Mouse (Mus musculus): ENCODE data around the gene D3Ertd254e.
"Not testable (repeated sequence)": the region's sequence is repeated elsewhere in the genome, so short reads cannot be mapped to it uniquely, and the experiment has no call there.

The D3Ertd254e gene

DNA sequence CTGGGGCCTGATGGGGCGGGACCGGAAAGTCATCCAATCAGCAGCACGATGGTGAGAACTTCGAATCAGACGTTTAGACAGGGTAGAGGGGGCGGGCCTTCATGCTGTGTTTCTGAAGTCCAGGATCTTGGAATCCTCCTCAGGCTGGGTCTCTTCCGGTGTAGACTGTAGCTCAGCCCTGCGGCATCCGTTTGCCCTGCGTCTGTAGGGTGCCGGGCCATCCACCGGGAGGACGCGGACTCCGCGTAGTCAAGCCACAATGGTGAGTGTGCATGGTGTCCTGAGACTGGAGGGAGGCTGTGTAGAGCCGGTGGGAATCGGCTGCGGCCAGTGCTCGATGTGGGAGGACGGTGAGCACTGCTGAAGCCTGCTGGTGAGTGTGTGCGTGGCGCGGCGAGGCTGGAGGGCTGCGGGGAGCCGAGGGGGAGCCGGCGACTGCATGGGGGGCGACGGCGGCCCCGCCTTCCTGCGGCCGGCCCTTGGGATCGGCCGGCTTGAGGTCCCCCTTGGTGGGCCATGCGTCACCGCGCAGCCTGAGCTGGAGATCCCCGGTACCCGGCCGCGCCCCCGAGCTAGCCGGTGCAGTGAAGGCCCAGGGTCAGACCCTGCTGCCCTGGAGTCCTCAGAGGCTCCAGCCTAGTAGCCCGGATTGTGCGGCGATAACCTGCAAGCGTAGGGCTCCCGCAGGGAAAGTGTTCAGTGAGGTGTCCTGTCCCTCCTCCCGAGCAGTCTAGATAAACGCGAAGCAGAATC is at the start of gene D3Ertd254e:
Gene D3Ertd254e (plus strand): TSS at position 84 of the 753 bp plus-strand sequence.
- DNase-seq (ENCODE audit: low spot score): peak; percentile 90

DNA sequence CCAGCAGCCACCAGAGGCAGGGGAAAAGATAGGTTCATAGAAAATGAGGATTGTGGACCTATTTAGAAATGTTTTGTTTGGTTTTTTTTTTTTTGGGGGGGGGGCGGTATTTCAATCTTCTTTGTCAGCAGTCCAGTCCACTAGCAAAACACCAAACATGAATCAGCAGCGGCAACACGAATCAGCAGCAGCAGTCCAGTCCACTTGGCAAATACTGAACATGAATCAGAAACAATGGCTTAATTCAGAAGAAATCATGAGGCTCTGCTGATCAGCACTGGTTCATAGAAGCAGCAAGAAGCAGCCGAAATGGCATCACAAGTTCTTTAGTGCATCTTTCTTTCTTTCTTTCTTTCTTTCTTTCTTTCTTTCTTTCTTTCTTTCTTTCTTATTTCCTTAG is 34.7 kb upstream of the D3Ertd254e start:
- DNase-seq (ENCODE audit: low spot score): no peak

DNA sequence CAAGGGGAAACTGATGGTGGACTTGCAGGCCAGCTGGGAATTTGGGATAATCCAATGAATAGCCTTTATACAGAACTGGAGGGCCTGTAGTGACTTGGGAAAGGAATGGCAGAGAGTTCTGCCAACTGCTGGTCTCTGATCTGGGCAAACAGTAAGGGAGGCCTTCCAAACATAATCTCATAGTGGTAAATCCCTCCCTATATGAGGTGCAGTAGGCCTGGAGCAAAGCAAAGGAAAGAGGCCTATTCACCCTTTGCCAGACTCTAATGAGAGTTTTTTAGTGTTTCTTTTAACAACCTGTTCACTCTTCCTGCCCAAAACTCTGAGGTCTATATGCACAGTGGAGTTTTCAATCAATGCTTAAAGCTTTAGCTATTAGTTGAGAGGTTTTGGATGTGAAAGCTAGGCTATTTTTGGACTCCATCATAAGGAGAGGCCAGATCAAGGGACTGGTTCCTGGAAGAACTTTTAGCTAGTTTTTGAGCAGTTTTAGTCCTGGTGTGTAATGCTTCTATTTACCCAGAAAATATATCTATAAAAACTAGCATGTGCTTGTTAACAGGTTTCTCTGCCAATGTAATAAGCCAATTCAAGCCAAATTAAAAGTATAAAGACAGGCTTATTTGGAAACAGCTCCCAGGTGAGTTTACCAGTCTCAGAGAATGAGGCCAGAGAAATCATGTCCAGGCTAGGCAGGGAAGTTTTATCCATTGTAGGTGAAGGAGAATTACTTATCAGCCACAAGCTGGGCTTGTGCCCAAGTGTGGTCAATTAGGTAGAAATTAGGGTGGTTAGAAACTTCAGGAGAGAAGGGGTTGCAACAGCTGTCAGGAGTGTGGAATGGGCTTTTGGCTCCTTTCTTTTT is 30.9 kb upstream of the D3Ertd254e start:
- no peak for DNase-seq (ENCODE audit: low spot score)

DNA sequence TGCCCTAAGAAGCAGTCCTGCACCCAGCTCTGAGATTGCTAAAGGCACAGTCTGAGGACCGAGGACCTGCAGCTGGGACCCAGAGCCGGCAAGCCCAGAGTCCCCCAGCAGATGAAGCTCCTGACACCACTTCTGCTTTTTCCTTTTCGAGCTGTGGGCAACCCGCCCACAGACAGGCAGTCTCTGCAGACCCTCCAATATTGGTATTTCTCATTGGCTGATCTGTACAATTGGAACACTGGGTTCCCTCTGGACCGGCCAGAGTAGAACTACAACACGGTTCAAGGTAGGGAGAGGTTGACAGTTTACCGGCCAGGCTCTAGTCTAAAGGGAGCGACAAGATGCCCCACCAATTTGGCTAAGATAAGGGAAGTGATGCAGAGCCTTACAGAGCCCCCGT is 24.6 kb upstream of the D3Ertd254e start:
- DNase-seq (ENCODE audit: low spot score): not testable (repeated sequence)

DNA sequence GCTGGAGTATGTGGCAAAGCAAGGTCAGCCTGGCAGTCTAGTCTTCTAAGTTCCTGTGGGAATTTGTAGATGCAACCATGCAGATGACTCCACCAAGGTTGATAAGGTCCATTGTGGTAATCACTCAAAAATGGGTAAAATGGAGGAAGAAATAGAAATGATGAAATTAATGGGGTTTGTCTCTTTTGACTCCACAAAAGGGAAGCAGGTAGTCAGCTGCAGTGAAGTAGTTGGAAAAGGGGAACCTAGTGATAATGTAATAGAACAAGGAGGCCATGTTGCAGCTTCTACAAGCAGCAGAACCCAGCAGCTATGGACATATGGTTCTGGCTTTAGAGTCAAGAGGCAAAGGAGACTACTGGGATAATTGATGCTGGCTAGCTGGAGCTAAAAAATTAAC is 14.7 kb upstream of the D3Ertd254e start:
- DNase-seq (ENCODE audit: low spot score): no peak

DNA sequence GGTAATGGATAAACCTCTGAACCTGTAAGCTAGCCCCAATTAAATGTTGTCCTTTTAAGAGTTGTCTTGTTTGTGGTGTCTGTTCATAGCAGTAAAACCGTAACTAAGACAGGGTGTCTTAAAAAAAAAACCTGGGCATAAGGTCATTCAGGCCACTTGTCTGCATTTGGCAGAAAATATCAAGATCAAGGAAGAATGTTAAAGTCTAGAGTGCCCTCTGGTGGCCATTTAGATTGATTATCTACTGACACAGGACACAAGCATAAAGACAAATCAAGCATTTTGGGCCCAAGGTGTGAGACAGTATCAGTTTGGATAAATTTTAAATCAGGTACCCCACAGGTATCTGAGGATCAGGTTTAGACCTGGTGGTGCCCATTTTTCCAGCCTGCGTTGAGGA is 13.3 kb upstream of the D3Ertd254e start:
- DNase-seq (ENCODE audit: low spot score): no peak

DNA sequence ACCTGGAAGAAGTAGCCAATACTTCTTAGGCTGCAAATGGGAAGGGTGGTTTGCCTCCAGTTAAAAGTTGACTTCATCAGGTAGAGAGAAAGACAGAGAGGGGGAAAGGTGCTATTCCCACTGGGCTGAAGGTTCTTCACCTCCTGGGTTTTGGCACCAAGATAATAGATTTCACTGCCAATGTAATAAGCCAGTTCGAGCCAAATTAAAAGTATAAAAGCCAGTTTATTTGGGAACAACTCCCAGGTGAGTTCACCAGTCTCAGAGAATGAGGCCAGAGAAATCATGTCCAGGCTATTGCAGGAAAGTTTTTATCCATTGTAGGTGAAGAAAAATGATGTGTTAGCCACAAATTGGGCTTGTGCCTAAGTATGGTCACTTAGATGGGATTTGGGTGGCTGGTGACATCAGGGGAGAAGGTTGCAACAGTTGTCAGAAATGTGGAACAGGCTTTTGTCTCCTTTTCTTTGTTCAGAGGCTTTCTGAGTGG is 12.6 kb upstream of the D3Ertd254e start:
- no peak for DNase-seq (ENCODE audit: low spot score)

DNA sequence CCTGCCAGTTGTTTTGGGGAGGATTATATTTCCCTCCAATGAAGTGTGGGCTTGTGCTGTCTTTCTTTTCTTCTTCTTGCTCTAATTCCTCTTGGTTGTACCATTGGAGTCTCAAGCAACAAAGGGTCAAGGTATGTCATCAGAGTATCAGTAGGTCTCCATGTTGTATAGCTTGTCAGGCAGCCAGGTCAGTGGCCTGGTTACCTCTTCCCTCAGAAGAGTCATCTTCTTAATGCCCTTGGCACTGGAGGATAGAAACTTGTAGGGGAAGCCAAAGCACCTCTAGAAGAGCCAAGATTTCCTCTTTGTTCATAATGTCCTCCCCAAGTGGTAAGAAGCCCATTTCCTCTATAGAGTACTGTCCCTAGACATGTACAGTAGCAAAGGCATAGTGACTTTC is 11.8 kb upstream of the D3Ertd254e start:
- DNase-seq (ENCODE audit: low spot score): no peak

DNA sequence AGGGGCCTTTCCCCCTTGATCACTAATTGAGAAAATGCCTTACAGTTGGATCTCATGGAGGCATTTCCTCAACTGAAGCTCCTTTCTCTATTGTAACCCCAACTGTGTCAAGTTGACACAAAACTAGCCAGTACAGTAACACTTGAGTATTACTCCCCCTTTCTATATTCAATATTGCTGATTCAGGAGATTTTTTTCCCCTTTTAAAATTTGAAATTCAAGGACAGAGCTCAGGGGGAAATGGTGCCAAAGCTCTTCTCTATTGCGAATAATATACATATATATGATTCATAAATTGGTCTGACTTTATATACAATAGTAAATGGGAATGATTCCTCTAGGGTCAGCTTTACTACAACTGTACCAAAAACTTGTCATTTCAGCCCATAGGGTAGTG is 282 bp upstream of the D3Ertd254e start:
- DNase-seq (ENCODE audit: low spot score): no peak

DNA sequence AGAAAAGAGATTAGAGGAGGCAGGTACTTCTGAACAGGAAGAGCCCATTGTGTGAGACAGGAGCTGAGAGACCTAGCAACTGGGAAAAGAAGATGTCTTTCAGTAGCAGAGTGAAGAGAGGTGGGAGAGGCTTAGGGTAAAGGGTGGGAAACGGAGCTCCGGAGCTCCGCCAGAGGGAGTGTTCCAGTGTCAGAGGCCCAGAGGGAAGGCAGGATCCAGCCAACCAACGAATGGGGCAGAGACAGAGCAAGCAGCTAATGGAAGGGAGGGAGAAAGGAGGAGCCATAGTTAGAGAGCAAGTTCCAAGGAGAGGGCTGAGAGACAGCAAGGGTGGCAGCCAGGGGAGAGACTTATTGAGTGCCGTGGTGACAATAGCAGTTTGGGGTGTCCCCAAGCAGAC is 4.5 kb downstream of the D3Ertd254e start:
- no peak for DNase-seq (ENCODE audit: low spot score)

DNA sequence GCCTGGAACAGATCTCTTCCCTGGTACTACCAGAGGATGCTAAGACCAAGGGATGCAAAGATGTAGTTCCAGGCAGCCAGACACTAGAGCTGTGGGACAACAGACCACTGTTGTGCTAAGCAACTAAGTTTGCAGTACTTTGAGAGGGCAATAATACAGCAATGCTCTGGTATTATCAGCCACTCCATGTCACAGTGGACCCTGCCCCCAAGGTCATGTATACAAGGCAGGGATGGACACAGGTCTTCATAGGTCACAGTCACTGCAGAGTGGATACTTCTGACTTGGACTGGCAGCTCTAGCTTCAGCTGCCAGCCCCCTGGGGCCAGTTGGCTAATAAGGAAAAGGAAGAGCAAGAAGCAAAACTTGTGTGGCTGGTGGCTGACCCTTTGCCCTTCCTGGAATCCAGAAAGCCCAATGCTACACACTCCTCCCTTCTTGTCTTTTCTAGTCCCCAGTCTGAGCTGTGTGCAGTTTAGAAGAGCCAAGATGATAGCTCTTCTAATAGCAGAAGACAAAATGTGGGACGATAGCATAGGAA is 19.9 kb downstream of the D3Ertd254e start:
- DNase-seq (ENCODE audit: low spot score): no peak

DNA sequence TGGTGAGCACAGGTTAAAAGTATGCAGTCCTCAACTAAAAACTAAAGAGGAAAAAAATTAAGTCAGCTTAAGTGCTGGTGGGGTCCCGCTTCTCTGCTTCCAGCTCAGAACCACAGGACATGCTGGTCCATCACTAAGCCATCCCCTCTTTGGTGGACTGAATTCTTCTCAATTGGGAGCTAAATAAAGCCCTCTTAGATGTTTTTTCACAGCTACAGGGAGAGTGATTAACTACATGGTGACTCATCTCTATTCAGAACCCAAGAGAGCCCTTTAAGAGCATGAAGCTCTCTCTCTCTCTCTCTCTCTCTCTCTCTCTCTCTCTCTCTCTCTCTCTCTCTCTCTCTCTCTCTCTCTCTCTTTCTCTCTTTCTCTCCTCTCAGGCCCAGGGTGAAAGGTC is 20.5 kb downstream of the D3Ertd254e start:
- DNase-seq (ENCODE audit: low spot score): no peak

DNA sequence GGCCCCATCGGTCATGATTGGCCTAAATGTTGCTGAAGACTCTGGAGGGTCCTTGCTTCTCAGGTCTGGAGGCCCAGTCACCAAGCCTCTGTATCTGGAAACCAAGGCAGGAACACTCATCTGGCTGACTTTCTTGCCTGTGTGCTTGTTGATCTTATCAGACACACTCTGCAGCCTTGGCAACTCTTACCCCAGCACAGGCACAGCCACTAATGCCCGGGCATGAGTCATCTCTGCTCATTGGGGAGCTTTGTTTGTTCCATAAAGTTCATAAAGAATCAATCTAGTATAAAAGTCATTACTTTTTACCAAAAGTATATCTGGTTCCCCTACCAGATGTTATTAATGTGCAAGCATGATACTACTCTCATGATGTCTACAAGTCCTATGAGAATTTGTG is 22.9 kb downstream of the D3Ertd254e start:
- DNase-seq (ENCODE audit: low spot score): no peak

DNA sequence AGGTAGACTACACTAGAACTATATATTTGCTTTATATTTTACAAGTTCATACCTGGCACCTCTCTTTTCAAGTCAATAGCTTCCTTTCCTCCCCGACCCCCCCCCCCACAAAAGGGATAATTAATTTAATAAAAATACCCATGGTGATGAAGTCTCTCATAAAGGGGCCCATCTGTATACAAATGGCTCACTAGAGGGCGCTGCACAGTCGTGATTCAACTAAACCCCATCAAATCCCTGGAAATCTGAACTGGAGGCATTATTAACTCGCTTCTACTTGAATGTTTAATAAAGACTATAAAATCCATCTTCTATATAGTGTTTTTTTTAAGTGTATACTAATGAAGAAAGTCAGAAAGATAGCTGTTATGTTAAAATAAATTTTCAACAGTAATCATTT is 30.7 kb downstream of the D3Ertd254e start:
- no peak for DNase-seq (ENCODE audit: low spot score)

DNA sequence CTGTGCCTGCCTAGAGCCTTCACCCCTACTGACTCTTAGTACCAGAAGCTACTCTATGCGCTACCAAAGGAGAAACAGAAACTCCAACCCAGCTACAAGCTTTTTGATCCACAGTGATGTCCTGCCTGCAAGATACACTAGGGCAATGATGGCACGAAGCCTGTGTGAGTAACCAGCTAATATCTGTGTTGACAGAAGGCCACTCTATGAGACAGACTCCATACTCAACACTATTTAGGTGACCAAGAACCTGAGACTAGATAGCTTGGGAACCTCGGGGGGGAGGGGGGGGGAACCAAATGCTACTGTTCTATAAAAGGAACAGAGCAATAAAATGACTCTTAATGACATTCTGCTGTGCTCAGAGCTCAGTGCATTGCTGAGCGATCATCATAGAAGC is 35.7 kb downstream of the D3Ertd254e start:
- DNase-seq (ENCODE audit: low spot score): no peak

DNA sequence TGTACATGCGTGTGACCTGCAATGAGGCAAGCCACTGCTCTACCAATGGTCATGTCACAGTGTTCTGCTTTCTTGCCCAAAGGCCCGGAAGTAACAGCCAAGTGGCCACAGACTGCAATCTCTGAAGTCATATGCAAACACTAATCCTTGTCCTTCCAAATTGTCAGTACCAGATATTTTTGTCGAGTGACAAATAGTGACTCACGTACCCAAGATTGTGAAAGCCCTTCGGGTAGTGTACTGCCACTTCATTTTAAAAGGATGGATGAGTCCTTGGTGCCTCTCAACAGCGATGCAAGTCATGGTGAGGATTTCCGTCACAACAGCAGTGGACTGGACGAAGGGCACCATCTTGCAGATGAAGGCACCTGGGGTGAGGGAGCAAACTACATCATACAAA is 38.4 kb downstream of the D3Ertd254e start:
- no peak for DNase-seq (ENCODE audit: low spot score)

DNA sequence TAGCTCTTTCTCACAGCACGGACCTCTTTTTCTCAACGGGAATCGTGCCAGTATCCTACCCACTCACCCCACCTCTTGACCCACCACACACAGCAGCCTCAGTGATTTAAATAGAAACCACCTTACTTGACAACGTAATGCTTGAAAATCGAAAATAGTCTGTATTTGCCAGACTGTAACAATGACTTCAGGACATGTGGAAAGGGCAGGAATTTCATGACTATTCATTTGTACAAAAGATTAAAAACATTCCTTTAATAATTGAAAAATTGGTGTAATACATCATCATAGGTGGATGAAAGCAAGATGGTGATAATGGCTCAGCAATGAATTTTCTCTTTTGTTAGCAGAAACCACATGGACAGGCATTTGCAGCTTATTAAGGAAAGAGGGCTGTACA is 50.3 kb downstream of the D3Ertd254e start:
- DNase-seq (ENCODE audit: low spot score): no peak

DNA sequence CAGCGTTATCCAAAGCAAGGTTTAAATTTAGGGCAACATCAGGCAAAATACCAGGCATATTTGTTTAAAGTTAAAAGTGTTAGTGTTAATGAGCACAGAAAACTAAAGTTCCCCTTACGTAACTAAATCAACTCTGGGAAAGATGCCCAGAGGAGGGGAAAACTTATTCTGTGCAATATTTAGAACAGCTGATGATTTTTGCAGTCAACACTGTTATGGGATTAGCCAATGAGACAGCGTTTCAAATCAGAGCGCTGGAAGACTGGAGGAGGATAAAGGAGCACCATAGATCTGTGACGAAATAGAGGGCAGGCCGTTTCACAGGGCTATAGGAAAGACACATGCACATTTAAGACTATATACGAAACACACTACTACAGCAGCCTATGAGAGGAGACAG is 52.1 kb downstream of the D3Ertd254e start:
- DNase-seq (ENCODE audit: low spot score): no peak

DNA sequence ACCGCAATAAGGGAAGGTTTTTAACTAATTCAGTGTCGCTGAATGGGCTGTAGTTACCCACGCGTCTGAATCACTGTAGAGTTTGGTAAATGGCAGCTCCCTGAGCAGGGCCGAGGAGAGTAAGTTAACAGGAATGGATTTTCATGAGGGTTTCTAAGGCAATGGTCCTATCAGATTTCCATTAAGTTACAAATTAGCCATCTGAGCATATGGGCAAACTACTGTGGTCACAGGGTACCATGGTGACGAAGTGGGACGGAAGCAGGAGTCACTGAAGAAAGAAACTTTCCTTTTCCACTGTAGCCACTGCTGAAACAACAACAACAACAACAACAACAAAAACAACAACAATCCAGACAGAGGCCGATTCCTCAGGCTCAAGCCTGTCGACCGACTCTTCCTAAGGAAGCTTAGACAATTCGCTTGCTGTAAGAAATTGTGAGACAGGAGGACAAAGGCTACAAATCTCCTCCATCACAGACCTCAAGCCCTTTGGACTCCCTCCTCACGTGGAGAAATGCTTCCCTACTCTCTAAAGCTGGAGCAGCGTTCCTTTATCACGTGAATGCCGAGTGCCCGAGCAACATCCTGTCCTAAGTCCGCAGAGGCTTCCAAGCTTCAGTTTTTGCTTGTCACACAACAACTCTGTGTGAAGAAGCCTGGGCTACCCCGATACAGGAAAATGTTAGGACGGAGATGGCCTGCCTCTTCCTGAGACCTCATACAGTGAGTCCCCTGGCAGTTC is 56.9 kb downstream of the D3Ertd254e start:
- DNase-seq (ENCODE audit: low spot score): no peak

DNA sequence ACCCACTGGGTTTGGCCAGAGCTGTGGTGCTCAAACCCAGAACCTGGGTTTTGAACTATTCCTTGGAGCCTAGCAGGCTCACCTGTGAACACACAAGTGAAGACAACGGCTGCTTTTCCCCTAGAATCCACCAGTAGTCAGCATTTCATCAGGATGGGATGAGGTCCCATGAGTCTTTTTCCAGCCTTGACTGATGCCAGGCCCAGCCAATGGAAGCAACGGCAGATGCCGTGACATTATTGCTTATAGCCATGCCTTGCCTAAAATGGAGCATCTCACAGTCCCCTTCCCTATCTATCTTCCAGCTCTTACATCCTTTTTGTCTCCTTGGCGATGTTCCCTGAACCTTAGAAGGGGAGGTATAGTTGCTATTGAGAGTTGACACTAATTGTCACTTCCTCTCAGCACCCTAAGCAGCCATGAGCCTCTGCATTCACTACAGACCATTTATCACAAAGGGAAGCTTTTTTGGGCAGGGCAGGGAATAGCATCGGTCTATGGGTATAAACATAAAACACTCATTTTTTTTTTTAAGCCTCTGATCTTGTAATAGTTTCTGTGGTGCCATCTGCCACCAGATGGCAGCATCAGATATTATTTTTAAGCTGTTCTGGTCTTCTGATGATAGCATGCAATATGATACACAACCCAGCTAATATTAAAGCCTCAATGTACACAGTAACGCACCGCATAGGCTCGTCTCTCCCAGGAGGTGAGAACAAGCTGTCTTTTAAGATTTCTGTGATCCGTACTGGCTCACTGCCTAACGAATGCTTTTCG is 59.1 kb downstream of the D3Ertd254e start:
- DNase-seq (ENCODE audit: low spot score): no peak

DNA sequence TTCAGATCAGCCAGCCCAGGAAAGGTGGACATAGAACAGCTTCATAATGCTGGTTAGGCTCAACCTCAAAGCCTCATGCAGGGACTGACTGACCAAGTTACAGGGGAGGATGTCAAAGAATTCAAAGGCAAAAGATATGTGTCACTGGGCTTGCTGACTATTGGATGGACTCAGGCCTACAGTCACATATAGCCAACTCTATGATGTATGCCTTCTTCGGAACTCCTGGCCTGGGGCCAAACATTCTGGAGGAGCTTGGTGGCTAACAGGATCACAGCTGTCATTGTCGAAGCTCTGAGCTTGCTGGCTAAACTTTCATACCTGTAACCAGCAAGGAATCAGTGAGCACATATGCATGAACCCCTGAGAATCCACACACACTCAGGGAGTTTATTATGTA is 60.1 kb downstream of the D3Ertd254e start:
- DNase-seq (ENCODE audit: low spot score): no peak

DNA sequence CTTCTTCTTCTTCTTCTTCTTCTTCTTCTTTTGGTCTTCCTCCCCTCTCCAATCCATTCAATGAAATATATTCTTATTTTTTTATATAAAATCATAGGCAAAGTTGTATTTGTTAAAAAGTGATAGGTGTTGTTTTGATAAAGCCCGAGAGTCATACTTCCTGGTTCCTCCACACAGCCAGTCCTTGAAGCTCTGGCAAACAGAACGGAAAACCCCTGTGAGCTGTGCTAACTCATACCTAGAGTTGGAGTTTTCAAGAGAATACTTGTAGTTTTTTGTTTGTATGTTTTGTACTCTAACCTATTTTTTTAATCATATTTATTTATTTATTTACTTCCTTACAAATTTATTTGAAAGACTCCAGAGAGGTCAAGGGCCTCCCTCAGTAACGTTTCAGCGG is 61.9 kb downstream of the D3Ertd254e start:
- no peak for DNase-seq (ENCODE audit: low spot score)
